Mouse (Mus musculus) urinary bladder, postnatal 25 days (tissue): ENCODE results near the gene Acbd3.
A peak's percentile ranks its signal among the peaks of the same experiment; 100 is the strongest.

Source experiments
- DNase-seq: peaks from one replicate; pipeline ENCODE4 v3.0.0; 2022; ENCODE audit warnings: low spot score

The Acbd3 gene

DNA sequence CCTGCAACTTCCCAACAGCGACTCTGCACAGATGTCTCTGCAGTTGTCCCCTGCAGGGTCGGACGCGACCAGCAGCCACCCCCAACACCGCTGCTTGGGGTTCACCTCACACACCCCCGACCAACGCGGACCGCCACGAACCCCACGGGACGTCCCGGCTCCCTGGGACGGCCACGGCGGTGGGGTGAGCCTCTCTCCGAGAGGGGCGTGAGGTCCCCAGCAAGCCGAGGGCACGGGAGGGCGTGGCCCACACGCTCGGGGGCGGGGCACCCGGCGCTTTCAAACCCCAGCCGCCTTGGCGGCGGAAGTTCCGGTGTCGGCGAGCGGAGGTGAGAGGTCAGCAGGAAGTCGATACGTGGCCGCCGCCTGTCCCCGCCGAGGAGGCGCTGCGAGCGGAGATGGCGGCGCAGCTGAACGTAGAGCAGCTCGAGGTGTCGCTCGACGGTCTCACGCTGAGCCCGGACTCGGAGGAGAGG, at the start of gene Acbd3:
Acbd3 (plus strand) TSS at position 340 of the 476 bp plus-strand sequence.
- peak; percentile 86 for DNase-seq

DNA sequence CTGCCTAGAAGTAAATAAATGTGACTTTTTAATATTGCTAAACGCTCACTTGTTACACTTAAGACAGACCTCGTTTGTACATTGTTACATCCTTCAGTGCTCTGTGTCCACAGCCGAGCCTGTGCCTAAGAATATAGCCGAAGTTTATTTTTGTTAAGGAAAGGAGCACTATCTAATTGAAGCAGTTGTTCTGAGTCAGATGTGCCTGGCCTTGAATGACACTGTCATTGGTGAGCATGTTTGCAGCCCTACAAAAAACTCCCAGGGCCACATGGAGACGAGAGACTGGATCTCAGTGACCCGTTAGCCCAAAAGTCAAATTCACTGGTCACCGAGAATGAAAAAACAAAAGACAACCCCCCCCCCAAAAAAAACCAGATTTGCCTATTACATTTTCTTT, 34.6 kb upstream of the Acbd3 start:
- DNase-seq, result no peak

DNA sequence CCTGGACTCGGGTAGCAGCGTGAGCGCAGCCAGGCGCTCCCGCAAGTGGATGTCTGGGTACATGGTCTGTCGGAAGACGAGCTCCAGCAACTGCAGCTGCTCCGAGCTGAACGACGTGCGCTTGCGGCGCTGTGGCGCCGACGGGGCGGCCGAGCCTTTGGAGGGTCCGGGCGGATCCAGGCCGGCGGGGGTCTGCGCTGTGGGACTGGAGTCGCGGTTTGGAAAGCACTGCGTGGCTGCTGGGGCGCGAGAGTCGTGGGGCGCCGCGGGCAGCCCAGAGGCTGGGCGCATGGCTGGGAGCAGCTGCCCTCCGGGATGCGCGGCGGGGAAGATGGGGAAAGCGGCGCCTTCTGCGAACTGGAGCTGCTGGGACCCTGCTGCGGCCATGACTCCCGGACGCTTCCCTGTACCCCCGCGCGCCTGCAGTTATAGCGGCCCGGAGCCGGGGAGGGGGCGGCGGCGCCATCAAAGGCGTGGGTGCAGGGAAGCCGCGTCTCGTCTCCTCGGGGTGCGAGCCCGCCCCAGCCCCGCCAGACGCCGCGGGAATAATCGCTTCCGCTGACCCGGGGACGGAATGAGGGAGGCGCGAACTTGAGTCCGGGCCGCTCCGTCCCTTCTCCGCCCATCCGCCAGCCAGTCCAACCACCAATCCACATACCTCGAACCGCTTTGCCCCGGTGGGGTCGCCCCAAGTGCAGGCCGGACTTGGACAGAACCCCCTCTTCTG, 29.1 kb upstream of the Acbd3 start, which contains the start of gene Mixl1:
Mixl1 (minus strand) TSS at position 409 of the 727 bp plus-strand sequence.
- no peak for DNase-seq

DNA sequence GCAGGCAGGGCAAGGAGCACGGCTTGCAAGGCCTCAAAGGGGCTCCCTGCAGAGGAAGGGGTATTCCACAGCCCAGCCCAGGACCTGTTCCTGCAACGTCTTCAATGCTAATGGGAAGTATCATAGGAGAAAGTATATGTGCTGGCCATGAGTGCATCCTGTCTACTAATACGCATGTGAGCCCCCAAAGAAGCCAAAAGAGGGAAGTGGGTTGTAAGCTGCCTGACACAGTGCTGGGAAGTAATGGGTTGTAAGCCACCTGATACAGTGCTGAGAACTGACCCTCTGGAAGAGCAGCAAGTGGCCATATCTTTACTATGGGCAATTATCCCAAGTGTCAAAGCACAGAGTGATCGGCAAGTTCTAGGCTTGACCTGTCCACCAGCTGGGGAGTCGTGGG, 27.8 kb upstream of the Acbd3 start:
- no peak for DNase-seq

DNA sequence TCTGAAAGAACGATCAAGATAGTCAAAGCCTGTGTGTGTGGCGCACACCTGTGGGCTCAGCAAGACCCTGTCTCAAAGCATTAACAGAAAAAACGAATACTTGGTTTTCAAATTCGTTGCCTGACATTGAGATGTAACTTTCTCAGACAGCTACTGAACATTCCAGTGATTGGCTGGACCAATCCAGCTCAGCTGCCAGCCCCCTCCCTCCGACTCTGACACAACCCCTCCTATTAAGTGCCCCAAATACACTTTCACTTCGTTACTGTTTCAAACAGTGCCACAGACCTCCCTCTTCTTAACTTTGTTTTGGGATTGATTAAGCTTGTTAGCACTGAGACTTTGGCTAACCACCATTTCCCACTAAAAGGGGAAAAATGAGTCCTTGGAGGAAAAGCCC, 22.4 kb upstream of the Acbd3 start:
- DNase-seq, result no peak

DNA sequence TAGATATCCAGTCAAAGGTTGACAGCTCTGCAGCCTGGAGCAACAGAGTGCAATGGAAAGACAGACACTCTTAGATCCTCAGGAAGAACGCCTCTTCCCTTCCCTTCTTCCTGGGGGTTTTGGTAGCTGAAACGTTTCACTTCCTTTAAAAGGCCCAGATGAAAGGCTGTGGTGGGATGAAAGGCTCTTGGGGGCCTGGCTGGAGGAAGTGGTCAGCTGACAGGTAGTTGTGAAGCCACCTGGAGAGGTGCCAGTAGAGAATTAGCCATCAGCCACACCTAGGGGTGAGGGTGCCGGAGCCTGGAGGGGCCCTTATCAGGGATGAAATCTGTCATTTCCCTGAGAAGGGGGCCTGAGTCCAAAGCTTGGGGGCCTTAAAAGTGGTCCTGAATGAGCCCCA, 18.5 kb upstream of the Acbd3 start:
- DNase-seq, result no peak

DNA sequence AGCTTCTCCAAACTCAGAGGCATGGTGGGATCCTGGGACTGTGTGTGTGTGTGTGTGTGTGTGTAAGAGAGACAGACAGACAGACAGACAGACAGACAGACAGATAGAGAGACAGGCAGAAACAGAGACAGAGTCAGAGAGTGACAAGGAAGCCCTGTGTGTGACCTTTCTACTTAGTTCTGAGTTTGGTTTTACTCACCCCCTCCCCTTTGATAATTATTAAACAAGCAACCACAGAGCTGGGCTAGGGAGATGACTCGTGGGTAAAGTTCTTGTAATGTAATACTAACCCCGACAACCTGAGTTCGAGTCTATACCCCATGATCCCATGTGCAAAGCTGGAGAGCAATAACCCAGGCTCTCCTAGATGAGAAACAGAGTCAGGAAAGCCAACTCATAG, 18.0 kb upstream of the Acbd3 start:
- no peak for DNase-seq

DNA sequence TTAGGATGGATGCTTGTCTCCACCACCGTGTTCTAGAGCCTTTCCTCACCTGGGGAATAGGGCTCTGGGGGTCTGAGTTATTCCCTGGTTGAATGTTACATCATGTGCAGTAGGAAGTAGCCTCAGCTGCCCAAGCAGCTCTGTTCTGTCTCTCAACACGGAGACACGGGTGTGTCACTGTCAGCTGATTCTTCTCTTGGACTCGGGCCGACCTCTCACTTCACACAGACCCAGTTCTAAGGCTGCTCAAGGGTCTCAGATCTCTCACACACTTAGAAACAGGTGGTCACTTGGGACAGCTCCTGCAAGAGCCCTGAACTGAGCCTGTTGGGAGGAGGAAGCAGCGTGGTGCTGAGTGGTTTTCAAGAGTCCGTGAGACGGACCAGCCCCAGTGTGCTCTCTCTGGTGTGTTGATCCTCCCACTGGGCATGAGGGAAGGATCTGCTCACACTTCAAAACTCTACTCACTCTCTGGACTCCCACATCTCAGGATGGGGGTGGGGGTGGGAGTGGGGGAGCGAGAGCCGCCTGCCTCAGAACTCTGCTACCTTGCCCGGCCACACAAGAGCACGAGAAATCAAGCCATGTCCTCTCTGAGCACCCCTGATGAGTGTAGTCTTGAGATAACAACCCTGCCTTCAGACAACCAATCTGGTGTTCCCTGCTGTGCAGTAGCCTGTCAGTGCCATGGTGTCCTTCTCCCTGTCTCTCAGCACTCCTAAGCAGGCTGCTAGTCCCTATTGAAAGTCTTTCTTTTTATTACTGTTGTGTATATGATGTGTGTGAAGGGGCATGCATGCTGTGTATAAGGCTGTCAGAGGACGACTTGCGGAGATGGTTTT, 16.7 kb upstream of the Acbd3 start:
- DNase-seq, result no peak

DNA sequence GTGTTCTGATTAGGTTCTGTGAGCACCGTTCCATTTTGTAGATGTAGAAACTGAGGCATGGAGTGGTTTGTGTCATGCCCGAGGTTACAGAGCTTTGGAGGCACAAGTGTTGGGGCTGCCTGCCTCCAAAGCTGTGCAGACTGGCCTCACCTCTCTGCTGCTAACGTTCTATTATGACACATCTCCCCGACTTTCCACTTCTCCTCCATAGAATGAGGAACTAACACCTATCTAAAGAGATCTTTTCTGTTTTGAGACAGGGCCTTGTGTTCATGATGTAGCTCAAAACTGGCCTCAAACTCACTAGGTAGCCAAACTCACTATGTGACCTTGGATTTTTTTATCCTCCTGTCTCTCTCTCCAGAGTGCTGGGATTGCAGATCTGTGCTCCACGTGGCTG, 7.1 kb upstream of the Acbd3 start:
- DNase-seq, result no peak

DNA sequence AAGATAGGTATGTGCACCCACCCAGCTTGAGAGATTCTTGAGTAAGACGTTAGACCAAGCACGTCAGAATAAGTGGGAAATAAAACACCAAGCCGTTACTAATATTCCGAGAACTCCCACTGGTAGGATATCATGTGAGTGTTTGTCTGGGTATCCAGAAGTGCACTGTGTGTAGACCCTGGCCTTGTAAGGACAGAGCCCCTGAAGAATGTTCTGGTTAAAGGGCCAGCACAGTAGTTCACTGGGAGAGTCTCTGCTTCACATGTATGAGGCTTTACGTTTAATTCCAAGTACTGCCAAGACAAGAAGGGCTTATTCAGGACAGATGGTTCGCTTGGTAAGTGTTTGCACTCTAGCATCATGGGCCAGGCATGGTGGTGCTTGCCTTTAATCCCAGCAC, 6.4 kb upstream of the Acbd3 start:
- no peak for DNase-seq

DNA sequence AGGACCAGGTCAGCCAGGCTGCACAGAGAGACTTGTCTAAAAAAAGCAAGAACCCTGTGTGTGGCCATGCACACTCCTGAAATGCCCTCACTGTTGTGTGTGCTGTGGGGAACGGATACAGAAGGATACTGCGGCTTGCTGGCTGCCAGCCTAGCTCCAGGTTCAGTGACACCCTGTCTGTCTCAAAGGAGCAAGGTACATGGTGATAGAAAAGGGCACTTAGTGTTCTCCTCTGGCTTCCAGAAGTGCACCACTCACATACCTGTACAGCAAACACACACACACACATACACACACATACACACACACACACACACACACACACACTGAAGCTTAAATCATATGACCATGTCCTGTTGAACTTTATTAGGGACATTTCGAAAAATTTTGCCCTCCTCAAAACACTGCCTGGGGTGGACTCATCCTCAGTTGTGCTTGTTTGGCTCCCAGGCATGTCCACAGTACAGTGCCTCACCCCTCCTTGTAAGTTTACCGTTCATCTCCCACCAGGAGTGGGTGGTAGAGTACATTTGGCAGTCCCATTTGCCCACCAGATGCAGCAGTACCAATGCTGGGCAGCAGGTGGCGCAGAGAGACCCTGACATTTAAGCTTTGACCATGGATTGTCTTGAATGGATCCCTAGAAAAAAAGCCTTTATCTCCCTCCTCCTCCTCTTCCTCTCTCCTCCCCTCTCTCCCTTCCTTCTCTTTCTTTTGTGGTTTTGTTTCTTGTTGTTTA, 5.7 kb upstream of the Acbd3 start:
- peak; percentile 83 for DNase-seq

DNA sequence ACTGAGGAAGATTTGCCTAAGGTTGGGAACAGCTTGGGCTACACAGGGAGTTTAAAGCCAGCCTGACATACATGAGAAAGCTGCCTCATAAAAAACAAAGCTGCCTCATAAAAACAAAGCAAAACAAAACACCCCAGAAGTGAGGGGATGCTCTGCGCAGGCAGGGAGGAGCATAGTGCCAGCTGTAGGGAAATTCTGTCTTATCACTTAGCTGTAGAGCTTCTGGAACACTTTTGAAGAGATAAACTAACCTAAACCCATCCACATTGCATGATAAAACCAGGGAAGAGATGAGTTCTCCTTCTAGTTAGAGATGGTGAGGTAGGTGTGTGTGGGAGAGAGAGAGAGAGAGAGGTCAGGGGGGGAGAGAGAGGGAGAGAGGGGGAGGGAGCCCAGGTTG, 3.2 kb upstream of the Acbd3 start:
- no peak for DNase-seq

DNA sequence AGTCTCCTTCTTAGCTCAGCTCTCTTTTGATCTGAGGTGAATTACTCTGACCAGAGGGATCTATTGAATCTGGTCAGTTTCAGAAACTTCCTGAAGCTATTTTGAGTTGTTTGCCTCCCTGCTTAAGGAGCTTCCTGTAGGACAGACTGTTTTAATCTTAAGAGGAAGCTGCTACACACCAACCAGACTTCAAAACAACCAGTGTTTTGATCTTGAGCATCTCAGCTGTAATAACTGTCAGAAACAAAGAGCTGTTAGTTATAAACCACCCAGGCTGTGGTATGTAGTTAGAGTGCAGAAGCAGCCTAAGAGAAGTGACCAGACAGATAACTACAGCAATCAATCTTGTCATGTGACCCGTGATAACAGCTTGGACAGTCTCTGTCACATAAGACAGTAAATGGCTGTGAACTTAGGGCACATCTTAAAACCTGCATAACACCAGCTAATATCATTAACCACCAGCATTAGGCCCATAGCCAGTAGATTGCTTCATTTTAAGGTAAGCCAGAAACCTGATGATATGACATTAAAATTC, 2.1 kb upstream of the Acbd3 start:
- no peak for DNase-seq

DNA sequence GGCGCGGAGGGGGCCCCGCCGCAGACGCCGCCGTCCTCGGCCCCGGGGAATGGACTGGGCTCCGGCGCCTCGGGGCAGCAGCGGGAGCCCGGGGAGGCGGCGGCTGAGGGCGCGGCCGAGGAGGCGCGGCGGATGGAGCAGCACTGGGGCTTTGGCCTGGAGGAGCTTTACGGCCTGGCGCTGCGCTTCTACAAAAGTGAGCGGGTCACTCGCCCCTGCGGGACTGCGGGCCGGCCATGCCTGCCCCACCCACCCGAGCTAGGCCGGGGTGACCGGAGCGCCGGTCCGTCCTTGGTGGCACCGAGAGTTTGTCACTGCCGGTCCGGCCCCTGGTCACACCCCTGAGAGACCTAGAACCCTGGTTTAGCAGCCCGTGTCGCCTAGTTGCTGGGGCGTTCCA, 340 bp downstream of the Acbd3 start:
- no peak for DNase-seq

DNA sequence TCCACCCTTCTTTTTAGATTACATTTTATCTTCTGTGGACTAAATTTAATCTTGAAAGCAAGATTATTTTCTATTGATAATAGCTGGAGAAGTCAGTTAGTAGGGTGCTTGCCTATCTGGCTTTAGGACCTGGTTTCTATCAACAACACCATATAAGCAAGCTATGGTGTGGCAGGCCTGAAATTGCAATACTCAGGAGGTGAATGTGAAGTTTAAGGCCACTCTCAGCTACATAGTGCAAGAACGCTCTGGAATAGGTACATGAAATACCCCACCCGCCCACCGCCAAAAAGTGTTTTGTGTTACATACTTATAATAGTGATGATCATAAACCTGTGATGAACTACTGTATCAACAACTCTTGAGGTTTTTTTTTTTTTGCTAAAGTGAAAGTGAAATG, 3.4 kb downstream of the Acbd3 start:
- no peak for DNase-seq

DNA sequence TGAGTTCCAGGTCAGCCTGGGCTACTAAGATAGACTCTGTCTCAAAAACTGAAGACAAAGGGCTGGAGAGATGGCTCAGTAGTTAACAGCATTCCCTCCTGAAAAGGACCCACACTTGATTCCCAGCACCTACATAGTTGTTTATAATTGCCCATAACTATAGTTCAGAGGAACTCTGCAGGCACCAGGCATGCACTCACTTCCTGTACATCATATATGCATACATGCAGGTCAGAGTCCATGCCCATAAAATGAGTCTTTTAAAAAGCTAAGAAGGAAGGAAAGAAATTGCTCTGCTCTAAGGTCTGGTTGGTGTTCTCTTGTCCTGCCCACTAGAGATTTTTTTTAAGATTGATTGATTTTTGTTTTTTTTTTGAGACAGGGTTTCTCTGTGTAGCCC, 22.0 kb downstream of the Acbd3 start:
- no peak for DNase-seq

DNA sequence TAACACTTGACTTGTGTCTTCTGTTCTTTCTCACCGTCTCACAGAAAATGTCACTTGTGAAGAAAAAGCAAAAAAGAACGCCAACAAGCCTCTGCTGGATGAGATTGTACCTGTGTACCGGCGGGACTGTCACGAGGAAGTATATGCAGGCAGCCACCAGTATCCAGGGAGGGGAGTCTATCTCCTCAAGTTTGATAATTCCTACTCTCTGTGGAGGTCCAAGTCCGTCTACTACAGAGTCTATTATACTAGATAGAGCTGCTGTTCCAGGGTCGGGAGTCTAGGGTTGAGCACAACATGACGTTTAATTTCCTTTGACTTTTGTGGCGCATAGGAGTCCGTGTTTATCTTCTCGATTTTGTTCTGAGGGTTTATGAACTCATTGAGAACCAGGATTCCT, 26.3 kb downstream of the Acbd3 start:
- no peak for DNase-seq

DNA sequence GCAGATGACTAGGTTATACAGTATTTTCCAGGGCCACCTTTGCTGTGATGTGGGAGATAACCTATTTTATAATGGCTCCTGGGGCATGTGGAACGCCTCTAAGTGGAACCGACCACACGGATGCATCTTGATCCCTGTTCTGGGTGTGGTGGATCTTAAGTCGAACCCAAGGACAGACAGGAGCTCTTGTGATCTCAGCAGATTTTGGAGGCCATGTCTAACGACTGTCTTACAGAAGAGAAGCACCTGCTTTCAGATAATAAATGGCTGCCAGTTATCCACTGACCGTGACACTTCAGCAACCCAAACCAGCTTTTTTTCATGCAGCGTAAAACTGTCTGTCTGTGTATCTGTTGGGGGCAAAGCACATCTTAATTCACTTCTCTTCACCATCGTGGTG, 28.5 kb downstream of the Acbd3 start:
- no peak for DNase-seq

DNA sequence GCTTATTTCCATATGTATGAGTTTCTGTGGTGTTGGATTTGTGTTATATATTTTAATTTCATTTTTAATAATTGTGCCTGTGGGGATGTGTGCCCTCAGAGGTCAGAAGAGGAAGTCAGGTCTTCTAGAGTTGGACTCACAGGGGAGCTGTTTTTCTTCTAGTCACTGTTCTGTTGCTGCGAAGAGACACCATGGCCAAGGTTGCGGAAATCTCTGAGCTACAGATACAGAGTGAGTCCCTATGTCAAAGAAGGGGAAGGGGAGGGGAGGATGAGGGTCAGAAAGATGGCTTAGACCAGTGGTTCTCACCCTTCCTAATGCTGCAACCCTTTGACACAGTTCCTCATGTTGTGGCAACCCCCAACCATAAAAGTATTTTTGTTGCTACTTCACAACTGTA, 30.9 kb downstream of the Acbd3 start:
- DNase-seq, result no peak

DNA sequence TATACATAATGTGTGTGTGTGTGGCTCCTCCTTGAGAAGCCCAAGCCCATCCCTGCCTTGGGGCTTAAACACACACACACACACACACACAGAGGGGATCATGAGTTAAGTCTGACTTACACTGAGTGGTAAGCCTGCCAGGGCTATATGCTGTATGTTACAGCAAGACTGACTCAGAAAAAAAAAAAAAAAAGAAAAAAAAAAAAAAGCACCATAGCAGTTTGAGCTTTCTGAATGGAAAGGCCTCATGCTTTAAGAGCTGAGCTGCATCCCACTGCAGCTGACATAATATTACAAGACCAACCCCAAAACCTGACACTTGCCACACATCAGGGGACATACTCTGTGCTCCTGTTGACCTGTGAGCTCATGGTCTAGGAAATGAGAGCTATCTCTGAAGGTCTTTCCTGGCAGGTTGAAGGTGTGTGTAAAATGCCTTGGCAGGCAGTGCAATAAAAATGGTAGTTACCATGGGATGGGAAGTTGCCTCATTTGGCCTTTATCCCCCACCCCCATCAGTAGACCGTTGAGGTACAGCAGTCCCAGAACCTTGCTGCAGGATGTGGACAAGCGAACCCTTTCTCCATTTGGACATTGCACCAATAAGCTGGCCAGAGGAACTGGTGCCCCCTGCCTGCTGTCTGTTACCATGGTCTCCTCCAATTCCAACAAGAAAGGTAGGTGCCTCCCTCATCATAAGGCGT, 31.6 kb downstream of the Acbd3 start:
- no peak for DNase-seq

DNA sequence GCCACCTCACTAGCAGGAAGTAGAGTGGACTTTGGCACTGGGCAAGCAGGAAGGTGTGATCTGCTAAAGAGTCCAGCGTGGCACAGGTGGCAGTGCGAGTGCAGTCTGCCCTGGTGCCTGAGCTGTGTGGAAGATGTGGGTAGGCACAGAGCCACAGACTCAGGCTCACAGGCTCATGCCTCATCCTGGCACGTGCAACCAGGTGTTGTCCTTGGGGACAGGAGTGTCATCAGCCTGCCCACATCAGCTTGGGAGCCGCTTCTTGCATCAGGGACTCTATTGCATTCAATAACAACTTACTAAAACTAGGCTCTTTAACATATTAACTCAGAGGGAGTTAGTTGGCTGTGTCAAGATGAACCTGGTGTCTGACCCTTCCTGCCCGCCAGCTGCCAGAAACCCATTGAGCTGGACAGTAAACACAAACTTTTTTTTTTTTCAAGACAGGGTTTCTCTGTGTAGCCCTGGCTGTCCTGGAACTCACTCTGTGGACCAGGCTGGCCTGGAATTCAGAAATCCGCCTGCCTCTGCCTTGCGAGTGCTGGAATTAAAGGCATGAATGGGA, 32.2 kb downstream of the Acbd3 start:
- DNase-seq, result no peak
